Mouse (Mus musculus): Measurements from ENCODE around the gene Appl2.

DNA sequence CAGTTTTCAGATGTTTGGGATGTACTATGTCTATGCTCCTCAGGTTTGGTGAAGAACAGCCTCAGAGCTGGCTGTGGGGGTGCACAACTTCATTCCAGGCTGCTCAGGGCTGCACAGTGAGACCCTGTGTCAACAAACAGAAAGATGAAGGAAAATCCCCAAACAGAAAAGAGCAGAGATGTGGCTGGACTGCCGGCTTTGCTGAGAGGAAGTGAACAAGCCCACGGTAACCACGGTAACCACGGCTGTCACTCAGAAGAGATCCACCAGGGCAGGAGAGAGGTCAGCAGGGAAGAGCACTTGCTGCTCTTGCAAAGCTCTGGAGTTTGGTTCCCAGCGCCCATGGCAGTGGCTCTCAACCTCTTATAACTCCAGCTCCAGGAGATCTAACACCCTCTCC is 14.1 kb downstream of the Appl2 start:
- TF ChIP-seq CTCF (IDR thresholded peaks at IDR 0.05; ENCODE audit: control insufficient read depth, insufficient read depth, insufficient replicate concordance, low read depth, low read length) (no peak), POLR2A (IDR thresholded peaks at IDR 0.05; ENCODE audit: control insufficient read depth, low read depth, low read length) (no peak)

Data from testis, adult 2 months (tissue).